15 mouse cellular contexts compared by ENCODE assay signal in the genomic region with DNA sequence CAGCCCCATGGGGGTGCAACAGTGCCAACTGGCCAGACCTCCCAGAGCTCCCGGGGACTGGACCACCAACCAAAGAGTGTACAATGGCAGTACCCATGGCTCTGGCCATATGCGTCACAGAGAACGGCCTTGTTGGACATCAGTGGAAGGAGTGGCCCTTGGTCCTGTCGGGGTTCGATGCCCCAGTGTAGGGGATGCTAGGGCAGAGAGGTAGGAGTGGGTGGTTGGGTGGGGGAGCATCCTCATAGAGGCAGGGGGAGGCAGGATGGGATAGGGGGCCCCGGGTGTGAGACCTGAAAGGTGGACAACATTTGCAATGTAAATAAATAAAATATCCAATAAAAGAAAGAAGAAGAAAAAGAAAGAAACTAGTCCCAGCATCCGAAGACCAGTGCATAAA. TPM values are rescaled to one million over a fixed set of nuclear protein-coding genes. Genes with fewer than 3 reads are reported as not detected.
"Had no signal": no experiment of that assay in that cellular context is flagged by ENCODE, and none has a peak within 500 bp of the region (broad histone marks: within the 10 kb centered on the region; RNA-seq: fewer than 3 reads in every experiment).

No protein-coding gene starts in this region.

- ATAC-seq: liver, embryonic 12.5 days had no signal

- H3K9me3 ChIP-seq: limb, embryonic 15.5 days; liver, embryonic 12.5 days; midbrain, embryonic 10.5 days; neural tube, embryonic 15.5 days had no signal

- H3K4me3 ChIP-seq: limb, embryonic 15.5 days; liver, embryonic 12.5 days; midbrain, embryonic 10.5 days; myocyte; neural tube, embryonic 15.5 days had no signal

- H3K27ac ChIP-seq: kidney, postnatal 0 days; limb, embryonic 15.5 days; liver, embryonic 12.5 days; midbrain, embryonic 10.5 days; neural tube, embryonic 15.5 days had no signal

- H3K4me1 ChIP-seq: limb, embryonic 15.5 days; liver, embryonic 12.5 days; midbrain, embryonic 10.5 days; neural tube, embryonic 15.5 days had no signal

- H3K4me2 ChIP-seq: limb, embryonic 15.5 days; liver, embryonic 12.5 days; lung, embryonic 14.5 days; neural tube, embryonic 15.5 days had no signal

- H3K9ac ChIP-seq: limb, embryonic 15.5 days; liver, embryonic 12.5 days; lung, embryonic 14.5 days; neural tube, embryonic 15.5 days had no signal

- H3K27me3 ChIP-seq: limb, embryonic 15.5 days; liver, embryonic 12.5 days; neural tube, embryonic 15.5 days had no signal

- DNase-seq: kidney, adult 11 months; kidney, adult 9 months; kidney, postnatal 36 days; lung, embryonic 14.5 days; lung, postnatal 10 days; right cerebral cortex, adult 18-20 months; right cerebral cortex, postnatal 25 days; thymus, adult 18-20 months had no signal

- H3K36me3 ChIP-seq: limb, embryonic 15.5 days; liver, embryonic 12.5 days; midbrain, embryonic 10.5 days; neural tube, embryonic 15.5 days had no signal

RNA-seq across cellular contexts. Expression of a gene that starts 47.8 kb away (rescaled TPM):
- polyA plus RNA-seq: myocyte; small intestine, adult 2 months had no signal
